Mouse (Mus musculus): Measurements from ENCODE around the gene Wt1. TPM values are rescaled to one million over a fixed set of nuclear protein-coding genes. Genes with fewer than 3 reads are reported as not detected.

Gene Wt1
- polyA plus RNA-seq, 2 experiments from 2014 or later, result not detected

DNA sequence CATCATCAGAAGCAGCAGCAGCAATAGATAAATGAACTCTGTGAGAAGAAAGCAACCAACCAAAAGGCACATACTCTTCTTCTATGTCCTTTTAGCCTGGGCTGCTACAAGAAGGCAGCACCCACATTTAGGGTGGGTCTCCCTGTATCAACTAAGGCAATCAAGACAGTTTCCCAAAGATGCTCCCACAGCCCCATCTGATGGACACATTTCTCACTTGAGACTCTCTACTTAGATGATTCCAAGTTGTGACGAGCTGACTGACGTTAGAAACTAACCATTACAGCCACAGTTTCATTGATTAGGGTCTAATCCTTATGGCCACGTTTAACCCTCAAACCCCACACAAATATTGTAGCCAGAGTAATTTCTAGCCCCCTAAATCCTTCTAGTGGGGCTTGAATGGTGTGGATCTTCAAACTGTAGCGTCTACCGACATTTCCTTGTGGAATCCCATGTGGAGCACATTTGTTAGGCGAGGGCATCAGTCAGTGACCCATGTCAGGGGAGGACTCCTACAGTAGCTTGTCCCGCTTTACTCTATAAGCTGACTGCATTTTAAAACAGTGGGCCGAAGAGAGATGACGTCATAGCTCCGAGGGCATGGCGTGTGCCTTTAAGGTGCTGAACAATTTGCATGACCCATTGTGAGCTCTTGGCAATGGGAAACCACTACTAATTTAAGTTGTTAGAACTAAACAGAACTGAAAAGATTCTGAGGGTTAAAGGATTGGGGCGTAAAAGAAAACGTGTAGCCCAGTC lies 59.6 kb downstream of the Wt1 start:
- no peak for ATAC-seq

DNA sequence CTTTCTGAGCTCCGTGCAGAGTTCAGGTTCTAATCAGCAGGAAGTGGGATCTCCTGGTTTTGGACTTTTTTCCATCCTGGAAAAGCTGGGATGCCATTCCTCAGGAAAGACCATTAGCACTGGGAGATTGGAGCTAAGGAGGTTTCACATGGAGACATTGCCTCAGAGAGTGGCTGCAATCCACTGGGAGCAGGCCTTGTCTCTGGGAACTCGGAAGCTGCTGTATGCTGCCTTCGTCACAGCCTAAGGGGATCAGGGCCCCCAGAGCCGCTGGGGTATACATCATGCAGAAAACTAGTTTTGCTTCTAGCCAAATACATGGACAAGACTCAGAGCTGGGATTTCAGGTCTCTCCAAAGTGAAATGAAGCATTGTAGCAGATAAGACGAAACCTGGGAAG lies 60.3 kb downstream of the Wt1 start:
- ATAC-seq, result no peak

DNA sequence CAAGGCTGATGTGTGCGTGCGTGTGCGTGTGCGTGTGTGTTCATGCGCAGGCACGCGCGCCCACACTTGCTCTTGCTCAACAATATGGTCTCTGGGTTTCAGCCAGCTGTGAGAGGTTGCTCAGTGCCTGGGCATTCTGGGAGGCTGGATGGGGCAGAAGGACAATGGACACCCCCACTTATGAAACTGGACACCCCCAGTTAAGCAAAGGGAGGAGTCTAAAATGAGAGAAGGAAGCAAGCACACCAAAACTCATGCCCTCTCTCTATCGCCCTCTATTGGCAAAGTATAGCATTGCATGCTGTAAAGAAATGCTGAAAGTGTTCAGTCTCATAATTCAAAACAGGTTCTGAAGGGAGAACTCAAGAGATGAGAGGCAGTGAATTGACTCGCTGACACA lies 61.9 kb downstream of the Wt1 start:
- no peak for ATAC-seq

DNA sequence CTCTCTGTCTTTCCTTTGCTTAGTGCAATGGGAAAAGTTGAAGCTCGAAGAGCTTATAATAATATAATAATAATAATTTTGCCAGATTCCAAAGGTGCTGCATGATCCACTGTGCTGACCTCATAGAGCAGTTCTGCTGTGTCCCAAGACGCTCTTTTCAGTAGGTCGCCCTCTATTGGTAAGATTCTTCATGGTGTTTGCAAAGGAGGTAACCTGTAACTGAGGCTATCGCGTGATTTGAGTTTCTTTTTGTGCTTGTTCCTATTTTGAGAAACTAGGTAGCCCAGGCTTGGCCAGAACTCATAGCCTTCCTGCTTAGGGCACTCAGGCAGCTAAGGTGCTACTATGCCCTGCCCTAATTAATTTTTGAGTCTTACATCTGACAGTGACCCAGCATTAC lies 63.0 kb downstream of the Wt1 start:
- ATAC-seq, result no peak

DNA sequence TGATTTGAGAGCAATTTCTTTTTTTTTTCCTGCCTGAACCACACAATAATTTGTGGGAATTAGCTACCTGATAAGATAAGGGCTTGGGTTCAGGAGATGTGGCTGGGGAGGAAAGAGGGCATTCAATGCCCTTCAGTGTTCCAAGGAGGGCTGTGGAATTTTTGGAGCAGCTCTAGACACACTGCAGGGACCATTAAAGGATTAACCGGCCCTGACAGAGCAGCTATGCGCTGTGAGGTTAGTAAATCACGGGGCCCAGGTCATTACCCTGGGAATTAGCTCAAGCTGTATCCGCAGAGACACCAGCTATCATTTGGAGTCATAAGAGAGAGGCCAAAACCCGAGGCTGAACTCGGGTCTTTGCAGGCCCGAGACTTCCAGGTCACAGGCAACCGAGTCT lies 73.8 kb downstream of the Wt1 start:
- ATAC-seq, result no peak

DNA sequence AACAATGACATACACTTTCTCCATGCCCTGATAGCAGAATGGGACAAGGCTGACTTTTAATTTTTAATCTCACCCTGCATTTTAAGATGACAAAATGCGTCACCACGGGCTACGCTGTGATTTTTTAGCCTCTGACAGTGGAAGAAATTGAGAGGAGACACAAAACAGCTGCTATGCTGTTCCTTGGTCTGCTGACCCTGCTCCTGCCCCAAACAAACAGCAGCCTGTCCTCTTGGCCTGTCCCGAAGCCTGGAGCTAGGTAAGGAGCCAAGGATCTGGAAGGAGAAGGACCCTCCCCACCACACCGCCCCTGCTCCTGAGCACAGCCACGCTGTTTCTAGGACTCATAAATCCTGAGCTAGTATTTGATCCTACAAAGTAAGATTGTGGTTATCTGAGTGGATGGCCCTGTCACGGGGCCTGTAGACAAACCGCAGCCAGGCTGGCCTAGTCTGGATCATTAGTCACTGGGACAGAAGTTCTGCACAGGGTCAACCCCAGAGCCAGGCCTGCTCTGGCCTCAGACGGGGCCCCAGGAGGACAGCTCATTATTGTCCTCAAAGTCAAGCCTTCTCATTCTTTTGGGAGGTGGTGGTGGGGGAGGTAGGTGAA lies 80.3 kb downstream of the Wt1 start:
- no peak for ATAC-seq

DNA sequence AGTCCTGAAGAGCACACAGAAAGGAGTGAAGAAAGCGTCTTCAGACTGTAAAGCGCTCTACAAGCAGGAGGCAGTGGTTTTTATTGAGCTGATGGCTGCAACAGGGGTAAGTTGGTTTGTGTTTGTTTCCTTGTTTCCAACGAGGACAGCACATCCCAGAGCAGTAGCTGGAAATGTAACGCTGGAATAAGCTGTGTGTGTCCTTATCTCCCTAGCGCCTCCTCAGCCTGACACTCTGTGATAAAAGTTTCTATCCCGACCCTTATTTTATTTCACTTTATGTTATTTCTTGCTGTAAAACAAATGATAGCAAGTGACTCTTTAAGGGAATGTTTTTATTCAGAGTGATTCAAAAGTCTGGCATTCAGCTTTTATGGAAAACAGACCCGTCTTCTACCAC lies 86.5 kb downstream of the Wt1 start:
- ATAC-seq, result no peak

DNA sequence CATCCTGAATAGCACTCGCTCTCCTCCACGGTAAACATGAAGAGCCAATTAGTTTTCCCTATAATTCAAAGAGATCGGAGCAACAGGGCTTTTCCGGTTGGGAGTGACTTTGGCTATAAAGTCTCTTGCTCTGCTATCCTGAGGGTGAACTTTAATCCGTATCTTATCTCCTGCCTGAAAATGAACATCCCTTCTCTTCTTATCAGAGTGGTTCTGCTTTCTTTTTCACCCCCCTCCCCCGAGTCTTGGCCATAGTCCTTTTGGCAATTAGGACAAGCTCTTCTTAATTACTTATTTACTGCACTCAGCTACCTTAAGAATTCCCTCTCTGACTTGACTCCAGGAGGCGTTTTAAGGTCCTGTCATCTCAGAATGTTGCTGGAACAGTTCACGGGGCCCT lies 89.6 kb downstream of the Wt1 start:
- no peak for ATAC-seq

DNA sequence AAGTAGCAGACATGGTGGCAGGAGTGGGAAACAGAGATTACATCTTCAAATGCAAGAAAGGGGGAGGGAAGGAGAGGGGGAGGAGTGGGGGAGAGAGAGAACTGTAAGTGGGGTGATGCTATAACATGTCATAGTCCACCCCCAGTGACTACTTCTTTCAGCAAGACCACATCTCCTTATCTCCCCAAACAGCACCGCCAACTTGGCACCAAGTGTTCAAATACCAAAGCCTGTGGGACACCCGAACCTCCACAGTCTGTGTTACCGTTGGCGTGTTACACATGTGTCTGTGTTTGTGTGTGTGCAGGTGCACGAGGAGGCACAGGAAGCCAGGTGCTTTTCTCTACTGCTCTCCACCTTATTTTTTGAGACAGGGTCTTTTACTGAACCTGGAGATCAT lies 92.9 kb downstream of the Wt1 start:
- ATAC-seq, result no peak

DNA sequence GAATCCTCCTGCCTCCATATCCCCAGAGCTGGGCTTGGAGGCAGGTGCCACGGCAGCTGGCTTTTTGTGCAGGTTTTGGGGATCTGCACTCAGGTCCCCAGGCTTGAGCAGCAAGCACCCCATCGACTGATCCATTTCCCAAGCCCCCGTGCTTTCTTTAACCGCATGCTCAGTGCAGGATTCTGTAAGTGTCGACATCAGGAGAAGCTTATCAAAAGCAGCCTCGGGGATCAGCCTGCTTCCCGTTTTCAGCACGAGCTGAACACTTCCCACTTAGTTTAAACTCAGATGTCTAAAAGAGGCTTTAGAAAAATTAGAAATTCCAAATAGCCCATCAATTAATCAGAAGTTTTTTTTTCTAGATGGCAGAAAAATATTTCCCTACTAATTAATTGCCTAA lies 93.3 kb downstream of the Wt1 start:
- no peak for ATAC-seq

DNA sequence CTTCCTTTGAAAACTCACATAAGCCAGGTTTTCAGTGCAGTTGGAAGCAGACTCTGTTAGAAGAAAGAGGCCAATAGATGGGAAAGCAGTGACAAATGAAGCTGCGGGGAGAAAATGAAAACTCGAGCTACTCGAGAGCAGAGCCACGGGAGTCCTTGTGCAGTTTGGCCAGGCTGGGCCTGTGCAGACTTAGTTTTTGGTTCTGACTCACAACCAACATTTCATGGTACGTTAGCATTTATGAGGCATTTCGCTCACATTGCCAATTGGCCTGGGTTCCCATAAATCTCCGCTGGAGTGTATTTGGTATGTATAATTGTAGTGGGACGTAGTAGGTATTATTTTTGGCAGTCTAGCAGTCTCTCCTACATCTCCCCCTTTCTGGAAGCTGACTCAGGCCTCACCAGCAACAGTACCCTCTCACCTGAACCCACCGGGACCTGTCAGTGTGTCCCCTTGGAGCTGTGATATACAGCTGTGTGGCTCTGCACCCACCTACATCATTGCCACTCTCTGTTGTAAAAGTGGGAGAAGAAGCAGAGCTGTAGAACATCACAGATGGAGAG lies 94.5 kb downstream of the Wt1 start:
- ATAC-seq, result no peak

Other genes starting within 250 kb of the Wt1 start
- gene Eif3m, start 109.4 kb upstream of the Wt1 start, polyA plus RNA-seq (2017; shearing (Covaris generic)), result 100 to 1,000 TPM; 357 to 364 TPM
- gene Gm11060, start 34.5 kb upstream of the Wt1 start, polyA plus RNA-seq (2017; shearing (Covaris generic)), result not detected
- gene Them7, start 97.8 kb downstream of the Wt1 start, polyA plus RNA-seq (2017; shearing (Covaris generic)), result not detected

Data from CD4-positive, CD25-positive, alpha-beta regulatory T cell, adult 4 months (primary cell).